Comparison of ENCODE assay signal across 8 mouse cellular contexts in genomic region chr4:136177612-136178474, GRCm38 (mm10). TPM values are rescaled to one million over a fixed set of nuclear protein-coding genes. Genes with fewer than 3 reads are reported as not detected.
A peak's percentile ranks its signal among the peaks of the same experiment; 100 is the strongest.
DNase-seq lines count a peak whose midpoint lies in the region; ATAC-seq lines count a peak whose summit lies in the region.

No protein-coding gene starts in this region.

- no peak for ATAC-seq in heart, embryonic 15.5 days (replicated peaks; ENCODE audit: insufficient number of reproducible peaks, insufficient read depth, low FRiP score, low read depth)
- ATAC-seq in megakaryocyte-erythroid progenitor cell, adult 5-6 weeks (replicated peaks; ENCODE audit: low FRiP score, low TSS enrichment, poor library complexity, severe bottlenecking): peak; percentile 65

- H3K9me3 ChIP-seq in heart, embryonic 15.5 days (replicated peaks): no peaks in the 10 kb centered on the region

- H3K36me3 ChIP-seq in heart, embryonic 15.5 days: no peaks in the 10 kb centered on the region

- 45% methylated on average over 11 of the region's 11 CpGs for WGBS in heart, embryonic 15.5 days
- 24% methylated on average over 11 of the region's 11 CpGs for WGBS in large intestine, adult 2 months

- intact Hi-C loops in gastrocnemius, postnatal 14 days (cut with DNase I; ENCODE audit: low total_unique reads): no loop called here
- intact Hi-C loops in gastrocnemius, postnatal 36 days (cut with DNase I): no loop called here

- no peak overlapping the region for H3K9ac ChIP-seq in heart, embryonic 15.5 days

- H3K4me1 ChIP-seq in heart, embryonic 15.5 days (replicated peaks): peaks cover 72% of the 10 kb centered on the region

- H3K4me2 ChIP-seq in heart, embryonic 15.5 days: peak overlapping the region; percentile 19; the same call in 1 of the 2 replicates

- no peak overlapping the region for H3K4me3 ChIP-seq in heart, embryonic 15.5 days

- H3K27ac ChIP-seq in heart, embryonic 15.5 days: peak overlapping the region; percentile 51

- H3K27me3 ChIP-seq in heart, embryonic 15.5 days: no peaks in the 10 kb centered on the region

- DNase-seq in gastrocnemius, postnatal 14 days: peak; percentile 54
- no peak for DNase-seq in gastrocnemius, postnatal 36 days
- peak; percentile 87 for DNase-seq in c-Kit-positive CD71-positive TER-119-negative erythroid progenitor cells, embryonic 14.5 days (ENCODE audit: low read depth)
- peak; percentile 96 for DNase-seq in large intestine, adult 2 months (ENCODE audit: low read depth, low spot score)
- peak; percentile 89 for DNase-seq in thymus, postnatal 25 days
- no peak for DNase-seq in layer of hippocampus, postnatal 25 days (ENCODE audit: extremely low spot score in 1 of 2, low spot score in 1 of 2)

RNA-seq across cellular contexts. Expression of gene E2f2, which starts 5.6 kb away (rescaled TPM):
- total RNA-seq in gastrocnemius, postnatal 14 days (2021): 1 to 10 TPM; 4.0 to 6.5 TPM
- total RNA-seq in gastrocnemius, postnatal 36 days (2021): 1 to 10 TPM; 1.3 to 1.9 TPM
- 7.8 and 9.6 TPM in 2 replicates for polyA plus RNA-seq in heart, embryonic 15.5 days (2015; fragmentation: Nextera tagmentation; extraction: Ambion mirVana)
- 15.9 and 21.0 TPM in 2 replicates for polyA plus RNA-seq in large intestine, adult 2 months (2012; rRNA removed)
- total RNA-seq in megakaryocyte-erythroid progenitor cell, adult 5-6 weeks (2014; fragmentation: Nextera tagmentation): 11.1 and 17.0 TPM in 2 replicates
- 4.5 and 10.2 TPM in 2 replicates for total RNA-seq in megakaryocyte-erythroid progenitor cell, adult 5-6 weeks (2017)
- 1 to 10 TPM in 1 of 2 experiments, under 1 TPM in 1; 0.59 to 1.2 TPM for total RNA-seq in layer of hippocampus, postnatal 25 days (2021)

RNA-seq across cellular contexts. Expression of gene Asap3, which starts 28.3 kb away (rescaled TPM):
- total RNA-seq in gastrocnemius, postnatal 14 days (2021): 1 to 10 TPM; 4.0 to 5.9 TPM
- total RNA-seq in gastrocnemius, postnatal 36 days (2021): 1 to 10 TPM; 1.8 to 2.1 TPM
- 2.6 and 4.8 TPM in 2 replicates for polyA plus RNA-seq in heart, embryonic 15.5 days (2015; fragmentation: Nextera tagmentation; extraction: Ambion mirVana)
- 2.3 and 2.4 TPM in 2 replicates for polyA plus RNA-seq in large intestine, adult 2 months (2012; rRNA removed)
- not detected in 2 replicates for total RNA-seq in megakaryocyte-erythroid progenitor cell, adult 5-6 weeks (2014; fragmentation: Nextera tagmentation)
- not detected in 2 replicates for total RNA-seq in megakaryocyte-erythroid progenitor cell, adult 5-6 weeks (2017)
- 1 to 10 TPM; 2.7 to 4.3 TPM for total RNA-seq in layer of hippocampus, postnatal 25 days (2021)

RNA-seq across cellular contexts. Expression of gene Id3, which starts 34.5 kb away (rescaled TPM):
- total RNA-seq in gastrocnemius, postnatal 14 days (2021): 10 to 100 TPM; 28.4 to 28.7 TPM
- 10 to 100 TPM; 13.8 to 14.1 TPM for total RNA-seq in gastrocnemius, postnatal 36 days (2021)
- 261 and 294 TPM in 2 replicates for polyA plus RNA-seq in heart, embryonic 15.5 days (2015; fragmentation: Nextera tagmentation; extraction: Ambion mirVana)
- 242 and 265 TPM in 2 replicates for polyA plus RNA-seq in large intestine, adult 2 months (2012; rRNA removed)
- 1.5 and 7.8 TPM in 2 replicates for total RNA-seq in megakaryocyte-erythroid progenitor cell, adult 5-6 weeks (2014; fragmentation: Nextera tagmentation)
- total RNA-seq in megakaryocyte-erythroid progenitor cell, adult 5-6 weeks (2017): 1.9 and 3.1 TPM in 2 replicates
- 10 to 100 TPM; 51.7 to 62.5 TPM for total RNA-seq in layer of hippocampus, postnatal 25 days (2021)

Comparison
In these comparisons a context has a peak if more than half of its experiments do, and no peak if none do; other contexts are left out.
1. DNase-seq: peak in gastrocnemius, postnatal 14 days (single experiment), c-Kit-positive CD71-positive TER-119-negative erythroid progenitor cells, embryonic 14.5 days (single experiment), large intestine, adult 2 months (single experiment) and thymus, postnatal 25 days (single experiment); none in gastrocnemius, postnatal 36 days (0 of 2) and layer of hippocampus, postnatal 25 days (0 of 2).